Mouse (Mus musculus): Measurements from ENCODE around the gene Tmem143. TPM values are rescaled to one million over a fixed set of nuclear protein-coding genes. Genes with fewer than 3 reads are reported as not detected.
A peak's percentile ranks its signal among the peaks of the same experiment; 100 is the strongest.
"Not testable (repeated sequence)": the region's sequence is repeated elsewhere in the genome, so short reads cannot be mapped to it uniquely, and the experiment has no call there.

Gene Tmem143
- polyA plus RNA-seq, 1 experiment from 2014 or later, result 3.2 TPM

DNA sequence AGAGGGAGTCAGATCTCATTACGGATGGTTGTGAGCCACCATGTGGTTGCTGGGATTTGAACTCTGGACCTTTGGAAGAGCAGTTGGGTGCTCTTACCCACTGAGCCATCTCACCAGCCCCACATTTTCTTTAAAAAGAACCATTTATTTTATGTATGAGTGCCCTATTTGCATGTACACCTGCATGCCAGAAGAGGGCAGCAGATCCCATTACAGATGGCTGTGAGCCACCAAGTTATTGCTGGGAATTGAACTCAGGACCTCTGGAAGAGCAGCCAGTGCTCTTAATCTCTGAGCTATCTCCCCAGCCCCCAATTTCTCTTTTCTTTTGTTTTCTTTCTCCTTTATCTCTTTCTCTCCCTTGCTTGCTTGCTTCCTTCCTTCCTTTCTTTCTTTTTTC, 46.5 kb downstream of the Tmem143 start:
- H3K4me2 ChIP-seq (replicated peaks; ENCODE audit: low read depth); ATAC-seq (ENCODE audit: low FRiP score, low TSS enrichment); H3K4me3 ChIP-seq (ENCODE audit: low read depth, low read length); H3K36me3 ChIP-seq (ENCODE audit: control insufficient read depth, insufficient read depth, low read length); H3K9ac ChIP-seq (ENCODE audit: low read length); H3K4me1 ChIP-seq (replicated peaks; ENCODE audit: control insufficient read depth, insufficient read depth); DNase-seq (ENCODE audit: low spot score); H3K27me3 ChIP-seq (ENCODE audit: control insufficient read depth, insufficient read depth, low read length); H3K9me3 ChIP-seq (ENCODE audit: control insufficient read depth, low read length); H3K27ac ChIP-seq (replicated peaks): not testable (repeated sequence)
- TF ChIP-seq CTCF (IDR thresholded peaks at IDR 0.05; ENCODE audit: low read depth), result peak; percentile 65
- 78% methylated on average over 1 of the region's 1 CpGs for WGBS

DNA sequence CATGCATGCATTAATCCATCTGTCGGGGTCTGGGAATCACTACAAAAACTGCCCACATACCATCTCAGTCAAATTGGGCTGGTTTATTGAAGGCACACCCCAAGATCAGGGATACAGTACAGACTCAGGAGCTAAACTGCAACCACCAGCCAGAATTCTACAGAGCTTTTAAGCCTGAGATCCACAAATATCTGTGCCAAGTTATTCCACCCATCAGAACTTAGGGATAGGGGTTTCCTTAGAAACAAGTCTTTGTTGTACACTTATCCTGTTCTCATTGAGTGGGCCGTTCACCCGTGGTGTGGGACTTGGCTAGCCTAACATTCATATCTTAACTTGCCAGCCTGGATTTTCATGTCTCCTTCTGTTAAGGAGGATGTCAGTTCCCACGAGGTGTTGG, 52.3 kb downstream of the Tmem143 start:
- WGBS, result 71% methylated on average over 4 of the region's 4 CpGs
- H3K4me3 ChIP-seq (ENCODE audit: low read depth, low read length), result no peak overlapping the region
- no peaks in the 10 kb centered on the region for H3K27me3 ChIP-seq (ENCODE audit: control insufficient read depth, insufficient read depth, low read length)
- no peaks in the 10 kb centered on the region for H3K36me3 ChIP-seq (ENCODE audit: control insufficient read depth, insufficient read depth, low read length)
- H3K9ac ChIP-seq (ENCODE audit: low read length), result no peak overlapping the region
- H3K27ac ChIP-seq (replicated peaks), result no peak overlapping the region
- DNase-seq (ENCODE audit: low spot score) (no peak), ATAC-seq (ENCODE audit: low FRiP score, low TSS enrichment) (no peak)
- no peaks in the 10 kb centered on the region for H3K9me3 ChIP-seq (ENCODE audit: control insufficient read depth, low read length)
- H3K4me1 ChIP-seq (replicated peaks; ENCODE audit: control insufficient read depth, insufficient read depth), result no peaks in the 10 kb centered on the region
- TF ChIP-seq CTCF (IDR thresholded peaks at IDR 0.05; ENCODE audit: low read depth), result no peak
- no peak for TF ChIP-seq EP300 (optimal IDR thresholded peaks at IDR 0.05)
- no peak overlapping the region for H3K4me2 ChIP-seq (replicated peaks; ENCODE audit: low read depth)

DNA sequence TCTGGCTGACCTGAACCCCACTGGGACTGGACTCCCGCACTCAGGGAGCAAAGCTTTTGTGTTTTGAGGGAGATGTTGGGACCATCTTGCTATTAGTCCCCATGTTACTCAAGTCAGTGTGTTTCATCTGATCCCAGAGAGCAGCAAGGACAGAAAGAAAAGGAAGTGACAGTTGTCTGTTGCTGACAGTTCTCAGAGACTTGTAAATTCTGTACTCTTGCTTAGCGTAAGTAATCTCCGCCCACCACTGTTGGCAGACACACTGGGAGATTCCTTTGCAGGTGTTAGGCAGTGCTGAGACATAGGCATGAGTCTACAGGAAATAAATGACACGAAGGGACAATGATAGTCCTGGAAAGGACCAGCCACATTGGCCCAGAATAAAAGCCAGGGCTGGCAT, 59.9 kb downstream of the Tmem143 start:
- Histone ChIP-seq H3K4me3 (ENCODE audit: low read depth, low read length) (no peak overlapping the region), H3K27ac (replicated peaks) (no peak overlapping the region), H3K4me2 (replicated peaks; ENCODE audit: low read depth) (no peak overlapping the region), H3K9ac (ENCODE audit: low read length) (no peak overlapping the region), H3K4me1 (replicated peaks; ENCODE audit: control insufficient read depth, insufficient read depth) (no peaks in the 10 kb centered on the region), H3K27me3 (ENCODE audit: control insufficient read depth, insufficient read depth, low read length) (no peaks in the 10 kb centered on the region), H3K36me3 (ENCODE audit: control insufficient read depth, insufficient read depth, low read length) (no peaks in the 10 kb centered on the region), H3K9me3 (ENCODE audit: control insufficient read depth, low read length) (no peaks in the 10 kb centered on the region)
- TF ChIP-seq CTCF (IDR thresholded peaks at IDR 0.05; ENCODE audit: low read depth), result no peak
- TF ChIP-seq EP300 (optimal IDR thresholded peaks at IDR 0.05), result no peak
- DNase-seq (ENCODE audit: low spot score) (no peak), ATAC-seq (ENCODE audit: low FRiP score, low TSS enrichment) (no peak)
- WGBS, result 54% methylated on average over 4 of the region's 4 CpGs

Other genes starting within 250 kb of the Tmem143 start
- gene Fut2, start 230.5 kb upstream of the Tmem143 start, polyA plus RNA-seq (2015; fragmentation: Nextera tagmentation; extraction: Ambion mirVana), result 35.1 and 36.1 TPM in 2 replicates
- 0.41 and 0.45 TPM in 2 replicates for gene Ntn5, start 212.9 kb upstream of the Tmem143 start, polyA plus RNA-seq (2015; fragmentation: Nextera tagmentation; extraction: Ambion mirVana)
- gene Sec1, start 202.5 kb upstream of the Tmem143 start, polyA plus RNA-seq (2015; fragmentation: Nextera tagmentation; extraction: Ambion mirVana), result 0.53 and 0.56 TPM in 2 replicates
- 2.7 and 4.4 TPM in 2 replicates for gene Car11, start 197.1 kb upstream of the Tmem143 start, polyA plus RNA-seq (2015; fragmentation: Nextera tagmentation; extraction: Ambion mirVana)
- 8.8 and 12.6 TPM in 2 replicates for gene Dbp, start 191.9 kb upstream of the Tmem143 start, polyA plus RNA-seq (2015; fragmentation: Nextera tagmentation; extraction: Ambion mirVana)
- gene Rpl18, start 181.5 kb upstream of the Tmem143 start, polyA plus RNA-seq (2015; fragmentation: Nextera tagmentation; extraction: Ambion mirVana), result 893 and 919 TPM in 2 replicates
- gene Sphk2, start 178.9 kb upstream of the Tmem143 start, polyA plus RNA-seq (2015; fragmentation: Nextera tagmentation; extraction: Ambion mirVana), result 23.6 and 24.5 TPM in 2 replicates
- 21.6 and 24.8 TPM in 2 replicates for gene Fam83e, start 175.7 kb upstream of the Tmem143 start, polyA plus RNA-seq (2015; fragmentation: Nextera tagmentation; extraction: Ambion mirVana)
- 0.39 and 0.56 TPM in 2 replicates for gene Spaca4, start 171.1 kb upstream of the Tmem143 start, polyA plus RNA-seq (2015; fragmentation: Nextera tagmentation; extraction: Ambion mirVana)
- 0.15 and 0.27 TPM in 2 replicates for gene Lmtk3, start 113.2 kb upstream of the Tmem143 start, polyA plus RNA-seq (2015; fragmentation: Nextera tagmentation; extraction: Ambion mirVana)
- 83.2 and 87.1 TPM in 2 replicates for gene Sult2b1, start 112.3 kb upstream of the Tmem143 start, polyA plus RNA-seq (2015; fragmentation: Nextera tagmentation; extraction: Ambion mirVana)
- gene Cyth2, start 82.4 kb upstream of the Tmem143 start, polyA plus RNA-seq (2015; fragmentation: Nextera tagmentation; extraction: Ambion mirVana), result 59.7 and 62.4 TPM in 2 replicates
- 0.22 TPM in 2 replicates for gene Kcnj14, start 72.2 kb upstream of the Tmem143 start, polyA plus RNA-seq (2015; fragmentation: Nextera tagmentation; extraction: Ambion mirVana)
- gene Grwd1, start 66.0 kb upstream of the Tmem143 start, polyA plus RNA-seq (2015; fragmentation: Nextera tagmentation; extraction: Ambion mirVana), result 25.6 and 25.7 TPM in 2 replicates
- gene Kdelr1, start 24.2 kb upstream of the Tmem143 start, polyA plus RNA-seq (2015; fragmentation: Nextera tagmentation; extraction: Ambion mirVana), result 49.8 and 54.6 TPM in 2 replicates
- gene Grin2d, start 18.6 kb upstream of the Tmem143 start, polyA plus RNA-seq (2015; fragmentation: Nextera tagmentation; extraction: Ambion mirVana), result 0.35 and 0.38 TPM in 2 replicates
- 0.46 and 0.79 TPM in 2 replicates for gene Syngr4, start 227 bp upstream of the Tmem143 start, polyA plus RNA-seq (2015; fragmentation: Nextera tagmentation; extraction: Ambion mirVana)
- 135 and 151 TPM in 2 replicates for gene Emp3, start 24.5 kb downstream of the Tmem143 start, polyA plus RNA-seq (2015; fragmentation: Nextera tagmentation; extraction: Ambion mirVana)
- 1.7 and 2.3 TPM in 2 replicates for gene Ccdc114, start 27.1 kb downstream of the Tmem143 start, polyA plus RNA-seq (2015; fragmentation: Nextera tagmentation; extraction: Ambion mirVana)
- 0.44 and 0.87 TPM in 2 replicates for gene Abcc6, start 133.4 kb downstream of the Tmem143 start, polyA plus RNA-seq (2015; fragmentation: Nextera tagmentation; extraction: Ambion mirVana)
- gene Nomo1, start 136.8 kb downstream of the Tmem143 start, polyA plus RNA-seq (2015; fragmentation: Nextera tagmentation; extraction: Ambion mirVana), result 19.3 and 20.3 TPM in 2 replicates
- gene Kcnj11, start 203.8 kb downstream of the Tmem143 start, polyA plus RNA-seq (2015; fragmentation: Nextera tagmentation; extraction: Ambion mirVana), result 0.61 and 0.81 TPM in 2 replicates

Measured in stomach, postnatal 0 days (tissue).